Mouse (Mus musculus) adrenal gland, postnatal 36 days (tissue): ENCODE data around the gene Cacna1c. TPM values are rescaled to one million over a fixed set of nuclear protein-coding genes. Genes with fewer than 3 reads are reported as not detected.

Experiments
- DNase-seq, 2 experiments: peaks; one replicate each; pipeline ENCODE4 v3.0.0; 2021; ENCODE audit warnings: mixed read lengths in 1 of 2
- total RNA-seq, 2 experiments: library from RNA; stranded (reverse); gene quantifications; 2 replicates each; pipeline ENCODE4 v1.2.3; 2021

Gene Cacna1c
- total RNA-seq, 2 experiments from 2014 or later: 85.2 to 128 TPM

GRCm38 (mm10) chr6:119145109-119145508, 51.1 kb downstream of the Cacna1c start:
- no peak for DNase-seq

GRCm38 (mm10) chr6:119139561-119139960, 56.7 kb downstream of the Cacna1c start:
- no peak for DNase-seq

GRCm38 (mm10) chr6:119137768-119138167, 58.5 kb downstream of the Cacna1c start:
- peak; percentile 18 to 43 for DNase-seq

DNA sequence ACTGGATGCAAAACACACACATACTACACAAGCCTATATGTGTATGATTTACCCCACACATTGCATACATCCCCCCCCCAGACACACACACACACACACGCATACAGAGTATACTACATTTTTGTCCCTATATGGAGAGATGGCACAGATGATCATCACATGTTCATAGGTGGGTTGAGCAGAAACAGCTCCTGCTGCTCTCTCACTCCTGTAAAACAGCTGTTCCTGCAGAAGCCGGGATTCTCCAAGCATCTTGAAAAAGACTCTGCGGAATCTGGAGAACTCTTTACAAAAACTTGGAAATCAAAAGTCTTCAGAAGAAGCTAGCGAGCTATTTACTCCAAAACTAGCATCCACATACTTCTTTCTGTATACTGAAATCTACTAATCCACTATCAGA, 63.4 kb downstream of the Cacna1c start:
- DNase-seq: no peak

DNA sequence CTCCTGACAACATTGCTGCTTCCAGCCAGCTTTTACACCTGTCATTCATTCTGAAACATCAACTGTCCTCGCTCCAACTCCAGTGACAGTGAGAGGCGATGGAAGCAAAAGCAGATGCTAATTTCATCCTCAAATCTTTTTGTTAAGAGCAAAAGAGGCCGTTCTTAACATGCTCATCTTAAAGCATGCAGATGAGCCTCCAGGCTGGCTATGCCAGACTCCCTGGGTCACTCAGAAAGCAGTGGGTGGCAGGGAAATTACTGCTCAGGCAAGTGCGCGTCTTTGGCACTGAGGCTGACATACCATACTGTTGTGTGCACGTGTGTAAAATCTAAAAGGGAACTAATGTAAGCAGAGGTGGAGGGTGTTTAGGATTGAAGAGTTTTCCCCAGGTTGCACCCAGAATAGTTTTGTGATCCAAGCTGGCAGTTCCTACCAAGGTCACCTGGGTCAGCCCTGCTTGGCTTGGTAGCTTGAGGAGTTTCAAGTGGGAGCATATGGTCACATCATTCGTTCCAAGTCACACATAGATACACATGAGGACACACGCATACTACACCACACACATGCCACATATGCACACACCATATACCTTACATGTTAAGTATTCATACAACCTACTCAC, 64.0 kb downstream of the Cacna1c start:
- DNase-seq: no peak

DNA sequence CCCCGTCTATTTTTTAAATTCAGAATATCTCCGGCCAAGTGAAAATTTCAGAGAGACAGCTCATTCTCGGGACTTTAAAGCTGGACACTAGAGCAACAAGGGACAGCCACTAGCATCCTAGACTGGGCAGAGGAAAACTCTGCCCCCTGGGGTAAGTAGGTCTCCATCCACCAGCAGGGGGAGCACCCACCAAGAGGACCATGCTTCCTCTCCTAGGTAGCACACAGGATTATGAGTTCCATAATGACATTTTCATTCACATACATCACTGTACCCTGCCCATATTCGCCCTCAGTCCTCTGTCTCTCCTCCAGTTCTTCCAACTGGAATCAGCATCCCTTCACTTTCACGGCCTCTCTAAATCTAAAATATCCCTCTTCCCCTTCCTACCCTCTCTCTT, 66.6 kb downstream of the Cacna1c start:
- peak; percentile 80 to 87 for DNase-seq

- no peak for DNase-seq
Observed at GRCm38 (mm10) chr6:119128521-119128920, 67.7 kb downstream of the Cacna1c start.

DNA sequence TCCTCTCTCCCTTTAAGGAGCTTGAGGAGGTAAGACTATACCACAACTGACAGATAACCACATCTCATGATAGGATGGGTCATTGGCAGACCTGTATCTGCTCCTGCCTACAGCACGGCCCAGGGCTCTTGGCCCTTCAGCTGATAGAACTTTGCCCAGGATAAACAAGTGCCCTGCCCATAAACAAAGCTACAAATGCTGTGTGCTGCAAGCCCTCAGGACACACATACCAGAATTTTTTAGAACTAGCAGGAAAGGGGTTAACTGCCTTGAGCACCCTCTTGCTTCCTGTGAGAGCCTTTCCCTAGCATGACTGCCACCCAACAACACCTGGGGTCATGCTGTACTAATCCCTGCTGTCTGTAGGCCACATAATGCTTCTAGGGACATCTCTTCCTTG, 68.1 kb downstream of the Cacna1c start:
- DNase-seq: no peak

GRCm38 (mm10) chr6:119126991-119127390, 69.2 kb downstream of the Cacna1c start:
- DNase-seq: no peak

- DNase-seq: no peak
Observed at GRCm38 (mm10) chr6:119118371-119118770, 77.8 kb downstream of the Cacna1c start.

DNA sequence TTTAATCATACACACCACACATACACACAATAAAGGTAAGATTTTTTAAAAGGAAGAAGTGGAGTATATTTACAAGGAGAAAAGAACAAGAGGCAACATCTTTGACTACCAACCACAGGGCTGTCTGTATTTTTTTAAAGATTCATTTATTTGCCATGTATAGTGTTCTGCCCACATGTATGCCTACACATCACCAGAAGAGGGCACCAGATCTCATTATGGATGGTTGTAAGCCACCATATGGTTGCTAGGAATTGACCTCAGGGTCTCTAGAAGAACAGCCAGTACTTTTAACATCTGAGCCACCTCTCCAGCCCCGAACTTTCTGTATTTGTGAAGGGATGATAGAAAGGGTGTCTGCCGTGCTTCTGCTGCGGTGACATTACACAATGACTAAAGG, 79.9 kb downstream of the Cacna1c start:
- no peak for DNase-seq

GRCm38 (mm10) chr6:119113362-119113761, 82.9 kb downstream of the Cacna1c start:
- no peak for DNase-seq

DNA sequence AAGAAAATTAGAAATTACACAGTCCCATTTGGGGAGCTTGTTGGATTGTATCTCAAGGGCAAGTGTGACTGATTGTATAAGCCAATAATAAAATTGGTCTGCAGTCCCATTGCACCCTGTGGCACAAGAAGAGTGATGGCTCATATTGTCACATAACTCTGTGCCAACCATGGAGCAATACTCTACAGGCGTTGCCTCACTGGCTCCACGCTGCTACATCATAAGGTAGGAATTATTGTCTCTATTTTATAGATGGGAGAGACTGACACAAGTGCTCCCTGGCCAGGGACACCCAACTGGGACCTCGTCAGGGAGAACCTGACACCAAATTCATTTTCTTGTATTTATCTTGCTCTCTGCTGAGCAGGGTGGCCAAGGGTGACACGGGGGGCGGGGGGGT, 85.8 kb downstream of the Cacna1c start:
- peak in 1 of 2 experiments; percentile 56 for DNase-seq

DNA sequence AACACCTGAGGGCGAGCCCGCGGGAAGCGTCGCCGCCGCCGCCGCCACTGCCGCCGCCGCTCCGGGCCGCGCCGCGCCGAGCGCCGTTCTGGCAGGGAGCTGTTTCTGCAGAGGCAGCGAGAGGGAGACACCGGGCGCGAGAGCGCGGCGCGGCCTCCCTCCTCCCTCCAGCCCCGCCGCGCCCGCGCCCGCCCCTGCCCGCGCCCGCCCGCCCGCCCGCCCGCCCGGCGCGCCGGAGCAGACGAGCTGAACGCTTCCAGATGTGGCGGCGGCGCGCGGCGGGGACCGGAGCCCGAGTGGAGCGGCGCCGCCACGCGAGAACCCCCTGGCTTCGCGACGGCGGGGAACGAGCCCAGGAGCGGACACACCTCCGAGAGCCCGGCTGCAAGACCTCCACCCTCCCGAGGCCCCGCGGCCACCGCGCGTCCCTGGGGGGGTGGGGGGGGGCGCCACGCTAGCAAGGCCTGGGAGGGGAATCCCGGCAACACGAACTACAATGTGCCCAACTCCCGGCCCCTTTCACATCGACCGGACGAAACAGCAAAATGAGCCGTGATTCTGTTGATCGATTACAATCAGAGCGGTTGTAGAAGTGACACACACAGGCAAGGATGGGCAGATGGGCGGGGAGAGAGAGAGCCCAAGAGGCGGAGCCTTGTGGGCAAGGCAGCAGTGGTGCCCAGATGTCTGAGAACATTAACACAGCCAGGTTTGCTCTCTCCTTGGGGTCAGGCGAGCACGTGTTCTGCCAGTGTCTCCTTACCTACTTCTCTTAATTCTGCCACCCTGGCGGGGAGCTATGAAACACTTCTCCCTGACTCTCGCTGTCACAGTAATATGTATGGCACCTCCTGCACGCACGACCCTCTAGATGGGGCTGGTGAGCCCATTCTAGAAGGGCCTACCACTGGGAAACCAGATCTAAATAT, 87.5 kb downstream of the Cacna1c start:
- DNase-seq: peak; percentile 78 to 82

GRCm38 (mm10) chr6:119107856-119108465, 88.3 kb downstream of the Cacna1c start:
- peak in 1 of 2 experiments; percentile 46 for DNase-seq

DNA sequence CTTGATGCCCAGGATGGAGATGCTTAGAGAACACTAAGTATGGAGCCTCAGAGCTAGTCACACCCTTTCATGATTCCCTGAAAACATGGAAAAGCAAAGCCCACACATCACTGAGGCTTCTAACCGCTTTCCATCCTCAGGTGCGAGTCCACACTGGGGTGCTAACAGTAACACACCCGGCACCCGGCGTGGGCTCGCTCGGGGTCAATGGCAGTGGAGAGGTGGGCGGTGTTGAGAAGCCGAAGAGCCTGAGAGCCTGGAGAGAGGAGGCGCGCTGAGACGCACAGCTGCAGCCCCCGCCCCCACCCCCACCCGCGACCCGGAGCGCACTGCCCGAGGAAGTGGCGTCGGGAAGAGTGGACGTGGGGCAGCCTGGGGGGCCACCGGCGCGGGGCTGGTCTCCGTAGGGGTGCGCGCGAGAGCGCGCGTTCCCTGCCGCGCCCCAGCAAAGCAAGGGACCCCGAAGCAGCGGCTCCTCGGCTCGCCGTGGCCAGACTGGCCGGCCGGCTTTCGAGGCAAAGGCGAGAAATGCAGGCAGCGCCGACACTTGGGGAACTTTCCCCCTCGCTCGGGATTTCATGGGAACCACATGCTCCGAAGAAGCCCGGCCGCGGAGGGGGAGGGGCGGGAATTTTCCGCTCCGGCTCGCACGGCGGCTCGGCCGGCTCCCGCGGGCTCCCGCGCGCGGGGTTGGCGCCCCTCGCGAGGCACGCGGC, 88.9 kb downstream of the Cacna1c start:
- peak; percentile 68 to 86 for DNase-seq

DNA sequence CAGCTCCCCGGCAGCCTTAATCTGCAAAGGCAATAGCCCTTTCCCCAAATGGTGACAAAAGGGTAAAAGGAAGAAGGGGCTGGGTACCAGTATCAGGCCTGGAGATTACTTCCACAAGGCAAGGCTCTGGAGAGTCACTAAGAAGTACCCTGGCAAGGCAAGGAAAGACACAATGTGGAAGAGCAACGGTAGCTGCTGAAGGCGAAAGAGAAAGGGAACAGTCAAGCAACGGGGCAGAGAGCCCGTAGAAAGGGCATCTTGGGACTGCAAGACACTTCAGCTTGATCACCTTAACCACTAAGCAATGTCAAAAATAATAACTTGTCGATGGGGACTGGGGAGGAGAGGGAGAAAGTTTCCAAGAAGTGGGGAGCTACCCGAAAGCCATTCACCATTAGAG, 89.5 kb downstream of the Cacna1c start:
- DNase-seq: no peak

- peak in 1 of 2 experiments; percentile 49 for DNase-seq
Observed at GRCm38 (mm10) chr6:119105651-119106595, 90.3 kb downstream of the Cacna1c start.

- peak; percentile 90 for DNase-seq
Observed at GRCm38 (mm10) chr6:119104246-119104645, 92.0 kb downstream of the Cacna1c start.

DNA sequence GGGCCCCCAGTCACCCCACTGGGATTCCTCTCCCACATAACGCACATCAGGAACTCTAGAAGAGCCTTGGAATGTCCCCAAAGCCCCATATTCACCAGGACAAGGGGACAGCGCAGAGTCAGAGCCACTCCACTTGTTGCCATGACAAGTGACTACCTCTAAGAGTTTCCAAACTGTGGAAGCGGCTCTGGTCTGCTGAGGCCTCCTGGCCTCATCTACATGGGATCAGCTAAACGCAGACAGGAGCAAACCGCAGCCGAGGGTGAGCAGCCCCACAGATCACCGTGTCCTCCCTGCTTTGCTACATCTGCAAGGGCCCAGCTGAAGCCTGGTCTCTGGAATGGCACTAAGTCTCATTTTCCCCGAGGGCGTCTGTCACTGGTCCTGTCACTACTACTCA, 93.3 kb downstream of the Cacna1c start:
- DNase-seq: no peak

GRCm38 (mm10) chr6:119099333-119099732, 96.9 kb downstream of the Cacna1c start:
- no peak for DNase-seq
